Mouse (Mus musculus) liver, postnatal 0 days (tissue): ENCODE data around the gene Shank1.

Source experiments
- CTCF ChIP-seq: sonication (generic); IDR thresholded peaks from 2 replicates; pipeline ENCODE4 v1.5.1; 2016; ENCODE audit warnings: antibody characterized with exemption, low read depth
- EP300 ChIP-seq: IDR thresholded peaks from 2 replicates; pipeline ENCODE4 v1.6.1; 2016; ENCODE audit warnings: antibody characterized with exemption, low read depth, mild to moderate bottlenecking

DNA sequence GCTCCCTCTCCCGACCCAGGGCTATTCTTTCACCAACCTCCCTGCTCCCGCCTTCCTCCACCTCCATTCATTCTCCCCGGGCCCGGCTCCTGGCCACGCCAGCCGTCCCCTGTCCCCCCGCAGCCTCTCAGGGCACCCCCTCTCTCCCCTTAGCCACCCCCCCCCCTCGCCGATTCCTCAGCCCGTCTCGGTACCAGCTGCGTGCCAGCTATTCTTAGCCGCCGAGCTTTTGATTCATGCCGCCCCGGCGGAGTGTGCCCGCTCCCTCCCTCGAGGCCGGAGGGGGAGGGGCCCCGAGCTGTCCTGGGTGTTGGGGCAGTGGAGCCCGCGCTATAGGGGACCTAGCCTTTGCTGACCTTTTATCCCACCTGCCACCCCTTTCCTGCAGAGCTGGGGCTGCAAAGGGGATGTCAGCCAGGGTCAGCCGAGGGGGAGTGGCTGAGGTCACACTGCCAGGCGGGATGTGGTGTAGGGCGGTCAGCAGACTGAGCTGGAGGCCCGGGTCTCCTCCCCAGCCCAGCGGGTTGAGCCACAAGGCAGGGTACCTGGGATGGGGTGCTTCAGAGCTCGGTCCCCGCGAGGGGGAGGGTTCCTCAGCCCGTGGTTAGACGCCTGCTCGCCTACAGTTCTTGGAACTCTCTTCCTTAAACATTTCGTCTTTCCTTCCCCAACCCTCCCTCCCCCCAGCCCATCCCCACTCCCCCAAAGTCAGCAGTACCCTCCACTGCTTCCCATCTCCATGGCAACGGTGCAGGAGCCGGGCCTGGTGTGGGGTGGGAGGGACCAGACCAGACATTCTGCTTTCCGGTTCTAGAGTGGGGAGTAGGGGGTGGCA lies 1.0 kb downstream of the Shank1 start:
- TF ChIP-seq CTCF = no peak
- TF ChIP-seq EP300 = no peak
